Comparison of ENCODE assay signal across 19 mouse cellular contexts in genomic region chr16:71643223-71643622, GRCm38 (mm10).
DNase-seq lines count a peak whose midpoint lies in the region; ATAC-seq lines count a peak whose summit lies in the region.
"Had no signal": no experiment of that assay in that cellular context is flagged by ENCODE, and none has a peak within 500 bp of the region (broad histone marks: within the 10 kb centered on the region; RNA-seq: fewer than 3 reads in every experiment).

No protein-coding gene starts in this region.

- DNase-seq in embryonic facial prominence, embryonic 14.5 days (ENCODE audit: low spot score): peak; percentile 58
- no peak for DNase-seq in embryonic facial prominence, embryonic 10.5 days (ENCODE audit: low spot score)
- peak; percentile 41 for DNase-seq in left cerebral cortex, postnatal 4 days
- no peak for DNase-seq in left cerebral cortex, postnatal 36 days (ENCODE audit: low spot score in 2 of 2)
- DNase-seq in brain, adult 2 months (ENCODE audit: low read depth, low spot score): peak; percentile 16
- no peak for DNase-seq in adrenal gland, postnatal 10 days
- DNase-seq: cerebellum, adult 11-12 months; gastrocnemius, postnatal 10 days; heart, adult 18-20 months; kidney, postnatal 14 days; lung, postnatal 14 days had no signal

- ATAC-seq in embryonic facial prominence, embryonic 14.5 days (ENCODE audit: low read depth): no peak
- peak; percentile 87 for ATAC-seq in forebrain, embryonic 16.5 days
- ATAC-seq in liver, embryonic 12.5 days: no peak
- ATAC-seq: intestine, postnatal 0 days had no signal

- intact Hi-C loops in left cerebral cortex, postnatal 4 days (cut with DNase I): no loop called here
- intact Hi-C loops in left cerebral cortex, postnatal 36 days (cut with DNase I): no loop called here

- no peak overlapping the region for H3K4me3 ChIP-seq in embryonic facial prominence, embryonic 14.5 days (ENCODE audit: low read depth, low read length)
- H3K4me3 ChIP-seq in embryonic facial prominence, embryonic 10.5 days: no peak overlapping the region
- no peak overlapping the region for H3K4me3 ChIP-seq in forebrain, embryonic 16.5 days (replicated peaks; ENCODE audit: low read length)
- H3K4me3 ChIP-seq in liver, embryonic 12.5 days: no peak overlapping the region
- H3K4me3 ChIP-seq: embryonic facial prominence, embryonic 15.5 days; limb, embryonic 12.5 days; liver, embryonic 15.5 days; neural tube, embryonic 13.5 days had no signal

- no peak overlapping the region for H3K27ac ChIP-seq in embryonic facial prominence, embryonic 14.5 days (replicated peaks; ENCODE audit: low read depth, low read length)
- no peak overlapping the region for H3K27ac ChIP-seq in embryonic facial prominence, embryonic 10.5 days (replicated peaks)
- no peak overlapping the region for H3K27ac ChIP-seq in forebrain, embryonic 16.5 days (ENCODE audit: low read length)
- H3K27ac ChIP-seq in liver, embryonic 12.5 days: no peak overlapping the region
- H3K27ac ChIP-seq: embryonic facial prominence, embryonic 15.5 days; limb, embryonic 12.5 days; liver, embryonic 15.5 days; neural tube, embryonic 13.5 days had no signal

- H3K9ac ChIP-seq in embryonic facial prominence, embryonic 14.5 days (ENCODE audit: low read depth, low read length): no peak overlapping the region
- no peak overlapping the region for H3K9ac ChIP-seq in forebrain, embryonic 16.5 days (replicated peaks; ENCODE audit: low read depth, low read length)
- no peak overlapping the region for H3K9ac ChIP-seq in liver, embryonic 12.5 days
- H3K9ac ChIP-seq: embryonic facial prominence, embryonic 15.5 days; limb, embryonic 12.5 days; liver, embryonic 15.5 days; neural tube, embryonic 13.5 days had no signal

- H3K4me2 ChIP-seq in embryonic facial prominence, embryonic 14.5 days (ENCODE audit: low read depth, low read length): no peak overlapping the region
- 0 out of 2 replicates have a peak overlapping the region, but pooled peaks have one; percentile 4 for H3K4me2 ChIP-seq in forebrain, embryonic 16.5 days (ENCODE audit: low read length)
- H3K4me2 ChIP-seq in liver, embryonic 12.5 days: no peak overlapping the region
- H3K4me2 ChIP-seq: embryonic facial prominence, embryonic 15.5 days; limb, embryonic 12.5 days; liver, embryonic 15.5 days; neural tube, embryonic 13.5 days had no signal

- no peaks in the 10 kb centered on the region for H3K36me3 ChIP-seq in embryonic facial prominence, embryonic 14.5 days (ENCODE audit: control insufficient read depth, insufficient read depth, low read length)
- H3K36me3 ChIP-seq in embryonic facial prominence, embryonic 10.5 days (replicated peaks): no peaks in the 10 kb centered on the region
- no peaks in the 10 kb centered on the region for H3K36me3 ChIP-seq in forebrain, embryonic 16.5 days (ENCODE audit: control insufficient read depth, insufficient read depth)
- H3K36me3 ChIP-seq in liver, embryonic 12.5 days: no peaks in the 10 kb centered on the region
- H3K36me3 ChIP-seq: embryonic facial prominence, embryonic 15.5 days; limb, embryonic 12.5 days; liver, embryonic 15.5 days; neural tube, embryonic 13.5 days had no signal

- 61% methylated on average over 6 of the region's 6 CpGs for WGBS in embryonic facial prominence, embryonic 14.5 days
- WGBS in embryonic facial prominence, embryonic 10.5 days: 66% methylated on average over 6 of the region's 6 CpGs
- WGBS in forebrain, embryonic 16.5 days: 17% methylated on average over 6 of the region's 6 CpGs
- 74% methylated on average over 6 of the region's 6 CpGs for WGBS in liver, embryonic 12.5 days (ENCODE audit: insufficient replicate concordance)

- no peaks in the 10 kb centered on the region for H3K4me1 ChIP-seq in embryonic facial prominence, embryonic 14.5 days (ENCODE audit: control insufficient read depth, insufficient read depth, low read length)
- H3K4me1 ChIP-seq in embryonic facial prominence, embryonic 10.5 days: no peaks in the 10 kb centered on the region
- H3K4me1 ChIP-seq in forebrain, embryonic 16.5 days (replicated peaks; ENCODE audit: control insufficient read depth, insufficient read depth, low read length): peaks cover 4% of the 10 kb centered on the region; the same call in 1 of the 2 replicates
- H3K4me1 ChIP-seq in liver, embryonic 12.5 days: no peaks in the 10 kb centered on the region
- H3K4me1 ChIP-seq: embryonic facial prominence, embryonic 15.5 days; limb, embryonic 12.5 days; liver, embryonic 15.5 days; neural tube, embryonic 13.5 days had no signal

- H3K27me3 ChIP-seq in embryonic facial prominence, embryonic 14.5 days (replicated peaks; ENCODE audit: control insufficient read depth, insufficient read depth, low read length): no peaks in the 10 kb centered on the region
- no peaks in the 10 kb centered on the region for H3K27me3 ChIP-seq in embryonic facial prominence, embryonic 10.5 days (replicated peaks; ENCODE audit: low read depth, poor library complexity, severe bottlenecking)
- no peaks in the 10 kb centered on the region for H3K27me3 ChIP-seq in forebrain, embryonic 16.5 days (replicated peaks; ENCODE audit: control insufficient read depth, insufficient read depth, low read length)
- no peaks in the 10 kb centered on the region for H3K27me3 ChIP-seq in liver, embryonic 12.5 days (replicated peaks)
- H3K27me3 ChIP-seq: CH12.LX; embryonic facial prominence, embryonic 15.5 days; limb, embryonic 12.5 days; liver, embryonic 15.5 days; neural tube, embryonic 13.5 days had no signal

- no peaks in the 10 kb centered on the region for H3K9me3 ChIP-seq in embryonic facial prominence, embryonic 14.5 days (ENCODE audit: control insufficient read depth, low read length)
- H3K9me3 ChIP-seq in embryonic facial prominence, embryonic 10.5 days: no peaks in the 10 kb centered on the region
- no peaks in the 10 kb centered on the region for H3K9me3 ChIP-seq in forebrain, embryonic 16.5 days (ENCODE audit: control insufficient read depth, low read length)
- no peaks in the 10 kb centered on the region for H3K9me3 ChIP-seq in liver, embryonic 12.5 days (replicated peaks)
- H3K9me3 ChIP-seq: embryonic facial prominence, embryonic 15.5 days; limb, embryonic 12.5 days; liver, embryonic 15.5 days; neural tube, embryonic 13.5 days had no signal

Comparison
In these comparisons a context has a peak if more than half of its experiments do, and no peak if none do; other contexts are left out.
1. DNase-seq: peak in embryonic facial prominence, embryonic 14.5 days (single experiment), left cerebral cortex, postnatal 4 days (single experiment) and brain, adult 2 months (single experiment); none in embryonic facial prominence, embryonic 10.5 days (single experiment), left cerebral cortex, postnatal 36 days (0 of 2) and adrenal gland, postnatal 10 days (single experiment).